9 mouse cellular contexts compared by ENCODE assay signal in genomic region chr10:129026018-129026662, GRCm38 (mm10). TPM values are rescaled to one million over a fixed set of nuclear protein-coding genes. Genes with fewer than 3 reads are reported as not detected.
DNase-seq lines count a peak whose midpoint lies in the region; ATAC-seq and TF ChIP-seq lines count a peak whose summit lies in the region.
"Had no signal": no experiment of that assay in that cellular context is flagged by ENCODE, and none has a peak within 500 bp of the region (broad histone marks: within the 10 kb centered on the region; RNA-seq: fewer than 3 reads in every experiment).

No protein-coding gene starts in this region.

- peak; percentile 90 for TF ChIP-seq CTCF in layer of hippocampus, adult 2 months (conservative IDR thresholded peaks at IDR 0.05)
- TF ChIP-seq CTCF in stomach, postnatal 0 days (IDR thresholded peaks at IDR 0.05; ENCODE audit: low read depth) = peak; percentile 79

- DNase-seq in adrenal gland, postnatal 14 days = peak; percentile 39
- DNase-seq in adrenal gland, adult 2 months = no peak
- DNase-seq in B cell, adult 2 months = peak; percentile 37 to 54
- DNase-seq in c-Kit-positive CD71-positive TER-119-negative erythroid progenitor cells, embryonic 14.5 days (ENCODE audit: low read depth) = peak; percentile 25
- DNase-seq in layer of hippocampus, adult 2 months (ENCODE audit: low spot score in 2 of 2) = peak; percentile 6 to 56
- peak; percentile 43 for DNase-seq in stomach, postnatal 0 days (ENCODE audit: low spot score)

- no peaks in the 10 kb centered on the region for H3K36me3 ChIP-seq in forebrain, embryonic 16.5 days (ENCODE audit: control insufficient read depth, insufficient read depth)
- no peaks in the 10 kb centered on the region for H3K36me3 ChIP-seq in stomach, postnatal 0 days (ENCODE audit: control insufficient read depth, insufficient read depth, low read length)

- peak; percentile 45; the same call in 1 of the 2 replicates for ATAC-seq in forebrain, embryonic 16.5 days
- ATAC-seq in megakaryocyte-erythroid progenitor cell, adult 5-6 weeks (replicated peaks; ENCODE audit: low FRiP score, low TSS enrichment, poor library complexity, severe bottlenecking) = peak; percentile 89
- ATAC-seq in stomach, postnatal 0 days (ENCODE audit: low FRiP score, low TSS enrichment) = no peak

- H3K9me3 ChIP-seq in forebrain, embryonic 16.5 days (ENCODE audit: control insufficient read depth, low read length) = no peaks in the 10 kb centered on the region
- no peaks in the 10 kb centered on the region for H3K9me3 ChIP-seq in stomach, postnatal 0 days (ENCODE audit: control insufficient read depth, low read length)

- WGBS in forebrain, embryonic 16.5 days = 63% methylated on average over 3 of the region's 3 CpGs
- 58% methylated on average over 3 of the region's 3 CpGs for whole genome bisulfite sequencing in stomach, postnatal 0 days

- H3K4me3 ChIP-seq in forebrain, embryonic 16.5 days (replicated peaks; ENCODE audit: low read length) = no peak overlapping the region
- H3K4me3 ChIP-seq in layer of hippocampus, adult 2 months = no peak overlapping the region
- H3K4me3 ChIP-seq in stomach, postnatal 0 days (ENCODE audit: low read depth, low read length) = no peak overlapping the region

- no peak overlapping the region for H3K9ac ChIP-seq in forebrain, embryonic 16.5 days (replicated peaks; ENCODE audit: low read depth, low read length)
- H3K9ac ChIP-seq in stomach, postnatal 0 days (ENCODE audit: low read length) = no peak overlapping the region

- H3K27me3 ChIP-seq in forebrain, embryonic 16.5 days (replicated peaks; ENCODE audit: control insufficient read depth, insufficient read depth, low read length) = no peaks in the 10 kb centered on the region
- no peaks in the 10 kb centered on the region for H3K27me3 ChIP-seq in stomach, postnatal 0 days (ENCODE audit: control insufficient read depth, insufficient read depth, low read length)

- no peak overlapping the region for H3K4me2 ChIP-seq in forebrain, embryonic 16.5 days (ENCODE audit: low read length)
- no peak overlapping the region for H3K4me2 ChIP-seq in stomach, postnatal 0 days (replicated peaks; ENCODE audit: low read depth)

- no peak for TF ChIP-seq EP300 in stomach, postnatal 0 days (optimal IDR thresholded peaks at IDR 0.05)

- no peaks in the 10 kb centered on the region for H3K4me1 ChIP-seq in forebrain, embryonic 16.5 days (replicated peaks; ENCODE audit: control insufficient read depth, insufficient read depth, low read length)
- H3K4me1 ChIP-seq in stomach, postnatal 0 days (replicated peaks; ENCODE audit: control insufficient read depth, insufficient read depth) = no peaks in the 10 kb centered on the region

- no peak overlapping the region for H3K27ac ChIP-seq in forebrain, embryonic 16.5 days (ENCODE audit: low read length)
- H3K27ac ChIP-seq in layer of hippocampus, adult 2 months = no peak overlapping the region
- H3K27ac ChIP-seq in stomach, postnatal 0 days (replicated peaks) = no peak overlapping the region

RNA-seq across cellular contexts. Expression of gene Olfr764-ps1, which starts 13.6 kb away (rescaled TPM):
- not detected in 2 replicates for total RNA-seq in adrenal gland, postnatal 14 days (2021)
- total RNA-seq in adrenal gland, adult 2 months (2021) = not detected
- polyA plus RNA-seq in adrenal gland, adult 2 months (2012; rRNA removed) = not detected in 2 replicates
- not detected in 2 replicates for polyA plus RNA-seq in forebrain, embryonic 16.5 days (2015; fragmentation: Nextera tagmentation; extraction: Ambion mirVana)
- total RNA-seq in layer of hippocampus, adult 2 months (2021) = not detected
- total RNA-seq in megakaryocyte-erythroid progenitor cell, adult 5-6 weeks (2014; fragmentation: Nextera tagmentation) = not detected in 2 replicates
- total RNA-seq in megakaryocyte-erythroid progenitor cell, adult 5-6 weeks (2017) = not detected in 2 replicates
- polyA plus RNA-seq in stomach, postnatal 0 days (2015; fragmentation: Nextera tagmentation; extraction: Ambion mirVana) = not detected in 2 replicates
- total RNA-seq: layer of hippocampus, adult 18-20 months had no signal

RNA-seq across cellular contexts. Expression of gene Olfr763, which starts 15.5 kb away (rescaled TPM):
- not detected in 2 replicates for total RNA-seq in adrenal gland, postnatal 14 days (2021)
- not detected for total RNA-seq in adrenal gland, adult 2 months (2021)
- polyA plus RNA-seq in adrenal gland, adult 2 months (2012; rRNA removed) = not detected in 2 replicates
- polyA plus RNA-seq in forebrain, embryonic 16.5 days (2015; fragmentation: Nextera tagmentation; extraction: Ambion mirVana) = not detected in 2 replicates
- total RNA-seq in layer of hippocampus, adult 2 months (2021) = not detected
- total RNA-seq in megakaryocyte-erythroid progenitor cell, adult 5-6 weeks (2014; fragmentation: Nextera tagmentation) = not detected in 2 replicates
- total RNA-seq in megakaryocyte-erythroid progenitor cell, adult 5-6 weeks (2017) = not detected in 2 replicates
- polyA plus RNA-seq in stomach, postnatal 0 days (2015; fragmentation: Nextera tagmentation; extraction: Ambion mirVana) = not detected in 2 replicates
- total RNA-seq: layer of hippocampus, adult 18-20 months had no signal

RNA-seq across cellular contexts. Expression of gene Olfr765, which starts 23.7 kb away (rescaled TPM):
- not detected in 2 replicates for total RNA-seq in adrenal gland, postnatal 14 days (2021)
- total RNA-seq in adrenal gland, adult 2 months (2021) = not detected
- not detected in 2 replicates for polyA plus RNA-seq in adrenal gland, adult 2 months (2012; rRNA removed)
- not detected in 2 replicates for polyA plus RNA-seq in forebrain, embryonic 16.5 days (2015; fragmentation: Nextera tagmentation; extraction: Ambion mirVana)
- total RNA-seq in layer of hippocampus, adult 2 months (2021) = not detected
- total RNA-seq in megakaryocyte-erythroid progenitor cell, adult 5-6 weeks (2014; fragmentation: Nextera tagmentation) = not detected in 2 replicates
- not detected in 2 replicates for total RNA-seq in megakaryocyte-erythroid progenitor cell, adult 5-6 weeks (2017)
- not detected in 2 replicates for polyA plus RNA-seq in stomach, postnatal 0 days (2015; fragmentation: Nextera tagmentation; extraction: Ambion mirVana)
- total RNA-seq: layer of hippocampus, adult 18-20 months had no signal

RNA-seq across cellular contexts. Expression of gene Olfr9, which starts 36.9 kb away (rescaled TPM):
- not detected in 2 replicates for total RNA-seq in adrenal gland, postnatal 14 days (2021)
- total RNA-seq in adrenal gland, adult 2 months (2021) = not detected
- polyA plus RNA-seq in adrenal gland, adult 2 months (2012; rRNA removed) = not detected in 2 replicates
- not detected in 2 replicates for polyA plus RNA-seq in forebrain, embryonic 16.5 days (2015; fragmentation: Nextera tagmentation; extraction: Ambion mirVana)
- total RNA-seq in layer of hippocampus, adult 2 months (2021) = not detected
- not detected in 2 replicates for total RNA-seq in megakaryocyte-erythroid progenitor cell, adult 5-6 weeks (2014; fragmentation: Nextera tagmentation)
- not detected in 2 replicates for total RNA-seq in megakaryocyte-erythroid progenitor cell, adult 5-6 weeks (2017)
- not detected in 2 replicates for polyA plus RNA-seq in stomach, postnatal 0 days (2015; fragmentation: Nextera tagmentation; extraction: Ambion mirVana)
- total RNA-seq: layer of hippocampus, adult 18-20 months had no signal

RNA-seq across cellular contexts. Expression of gene Olfr766-ps1, which starts 42.6 kb away (rescaled TPM):
- not detected in 2 replicates for total RNA-seq in adrenal gland, postnatal 14 days (2021)
- not detected for total RNA-seq in adrenal gland, adult 2 months (2021)
- not detected in 2 replicates for polyA plus RNA-seq in adrenal gland, adult 2 months (2012; rRNA removed)
- not detected in 2 replicates for polyA plus RNA-seq in forebrain, embryonic 16.5 days (2015; fragmentation: Nextera tagmentation; extraction: Ambion mirVana)
- total RNA-seq in layer of hippocampus, adult 2 months (2021) = not detected
- not detected in 2 replicates for total RNA-seq in megakaryocyte-erythroid progenitor cell, adult 5-6 weeks (2014; fragmentation: Nextera tagmentation)
- not detected in 2 replicates for total RNA-seq in megakaryocyte-erythroid progenitor cell, adult 5-6 weeks (2017)
- not detected in 2 replicates for polyA plus RNA-seq in stomach, postnatal 0 days (2015; fragmentation: Nextera tagmentation; extraction: Ambion mirVana)
- total RNA-seq: layer of hippocampus, adult 18-20 months had no signal
